Mouse (Mus musculus): ENCODE data around the gene Gtsf1l.

GRCm38 (mm10) chr2:163049116-163049515 is 38.5 kb downstream of the Gtsf1l start:
- TF ChIP-seq POLR2A (IDR thresholded peaks at IDR 0.05; ENCODE audit: insufficient read depth, low read depth, low read length) (no peak), CTCF (IDR thresholded peaks at IDR 0.05; ENCODE audit: insufficient read depth, low read depth, low read length) (no peak)
